Mouse (Mus musculus): ENCODE results near the gene Vmn1r85. TPM values are rescaled to one million over a fixed set of nuclear protein-coding genes. Genes with fewer than 3 reads are reported as not detected.

Gene Vmn1r85
- total and polyA plus RNA-seq, 2 experiments = not detected

- peak overlapping the region; percentile 95 for H3K9ac ChIP-seq (ENCODE audit: low read depth, low read length)
- H3K4me1 ChIP-seq (ENCODE audit: control insufficient read depth, insufficient read depth, low read length) = peaks cover 25% of the 10 kb centered on the region
- peak overlapping the region; percentile 80 for H3K27ac ChIP-seq (replicated peaks; ENCODE audit: insufficient read depth, low read depth, low read length)
- WGBS = under 1% methylated on average over 32 of the region's 33 CpGs
- H3K4me3 ChIP-seq (ENCODE audit: insufficient read depth, low read depth, low read length) = peak overlapping the region; percentile 84
- DNase-seq (ENCODE audit: extremely low read depth, low read depth, low spot score) = peak; percentile 31
- TF ChIP-seq POLR2A (IDR thresholded peaks at IDR 0.05; ENCODE audit: extremely low read depth, insufficient read depth, low read length) (no peak), CTCF (IDR thresholded peaks at IDR 0.05; ENCODE audit: low read depth, low read length) (no peak)
- no peaks in the 10 kb centered on the region for H3K27me3 ChIP-seq (ENCODE audit: control insufficient read depth, insufficient read depth, low read length)
- H3K36me3 ChIP-seq (ENCODE audit: control insufficient read depth, insufficient read depth, low read length) = peaks cover 3% of the 10 kb centered on the region; the same call in 1 of the 2 replicates
- peaks cover 8% of the 10 kb centered on the region; the same call in 1 of the 2 replicates for H3K79me2 ChIP-seq (ENCODE audit: control insufficient read depth, insufficient read depth, low read length)
Measured at GRCm38 (mm10) chr7:13037366-13037765, 57.6 kb downstream of the Vmn1r85 start.

GRCm38 (mm10) chr7:13036806-13037205, 58.2 kb downstream of the Vmn1r85 start:
- TF ChIP-seq CTCF (IDR thresholded peaks at IDR 0.05; ENCODE audit: low read depth, low read length) = no peak
- TF ChIP-seq POLR2A (IDR thresholded peaks at IDR 0.05; ENCODE audit: extremely low read depth, insufficient read depth, low read length) = no peak
- Histone ChIP-seq H3K4me1 (ENCODE audit: control insufficient read depth, insufficient read depth, low read length) (peaks cover 24% of the 10 kb centered on the region), H3K4me3 (ENCODE audit: insufficient read depth, low read depth, low read length) (peak overlapping the region; percentile 84), H3K27ac (replicated peaks; ENCODE audit: insufficient read depth, low read depth, low read length) (peak overlapping the region; percentile 80; the same call in 1 of the 2 replicates), H3K36me3 (ENCODE audit: control insufficient read depth, insufficient read depth, low read length) (peaks cover 6% of the 10 kb centered on the region; the same call in 1 of the 2 replicates), H3K27me3 (ENCODE audit: control insufficient read depth, insufficient read depth, low read length) (no peaks in the 10 kb centered on the region), H3K9ac (ENCODE audit: low read depth, low read length) (peak overlapping the region; percentile 95), H3K79me2 (ENCODE audit: control insufficient read depth, insufficient read depth, low read length) (peaks cover 8% of the 10 kb centered on the region; the same call in 1 of the 2 replicates)
- WGBS = 22% methylated on average over 4 of the region's 4 CpGs
- no peak for DNase-seq (ENCODE audit: extremely low read depth, low read depth, low spot score)

DNA sequence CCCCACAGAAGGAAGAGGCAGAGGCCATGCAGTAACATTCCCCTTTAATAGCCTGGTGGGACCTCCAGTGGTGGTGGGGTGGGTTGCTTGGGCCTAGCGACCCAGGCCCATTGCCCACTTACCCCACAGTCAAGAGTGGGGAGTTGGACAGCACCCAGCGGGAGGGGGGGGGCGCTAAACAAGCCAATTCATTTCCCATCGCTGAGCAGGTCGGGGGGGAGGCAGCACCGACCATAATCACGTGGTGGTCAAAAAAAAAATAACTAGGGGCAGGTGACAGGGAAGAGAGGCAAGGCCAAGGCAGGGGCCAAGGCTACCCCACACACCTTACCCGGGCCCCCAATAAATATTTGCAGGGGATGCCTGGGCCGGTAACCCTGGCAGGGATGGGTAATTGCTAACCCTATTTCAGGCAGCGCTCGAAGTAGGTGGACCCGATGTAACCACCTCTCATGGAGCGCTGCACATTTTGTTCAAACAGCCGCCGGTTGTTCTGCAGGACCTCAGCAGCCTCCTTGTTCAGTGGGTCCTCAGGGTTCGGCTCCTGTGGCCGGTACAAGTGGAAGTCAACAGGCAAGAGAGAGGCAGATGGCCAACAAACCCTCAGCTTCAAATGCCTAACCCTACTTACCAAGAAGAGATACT, 59.6 kb downstream of the Vmn1r85 start:
- H3K79me2 ChIP-seq (ENCODE audit: control insufficient read depth, insufficient read depth, low read length) = peaks cover 8% of the 10 kb centered on the region; the same call in 1 of the 2 replicates
- TF ChIP-seq POLR2A (IDR thresholded peaks at IDR 0.05; ENCODE audit: extremely low read depth, insufficient read depth, low read length) (no peak), CTCF (IDR thresholded peaks at IDR 0.05; ENCODE audit: low read depth, low read length) (no peak)
- H3K4me1 ChIP-seq (ENCODE audit: control insufficient read depth, insufficient read depth, low read length) = peaks cover 24% of the 10 kb centered on the region
- no peak overlapping the region for H3K4me3 ChIP-seq (ENCODE audit: insufficient read depth, low read depth, low read length)
- DNase-seq (ENCODE audit: extremely low read depth, low read depth, low spot score) = no peak
- H3K36me3 ChIP-seq (ENCODE audit: control insufficient read depth, insufficient read depth, low read length) = peaks cover 19% of the 10 kb centered on the region
- H3K9ac ChIP-seq (ENCODE audit: low read depth, low read length) = peak overlapping the region; percentile 21; the same call in 1 of the 2 replicates
- 77% methylated on average over 17 of the region's 17 CpGs for WGBS
- H3K27ac ChIP-seq (replicated peaks; ENCODE audit: insufficient read depth, low read depth, low read length) = no peak overlapping the region
- no peaks in the 10 kb centered on the region for H3K27me3 ChIP-seq (ENCODE audit: control insufficient read depth, insufficient read depth, low read length)

DNA sequence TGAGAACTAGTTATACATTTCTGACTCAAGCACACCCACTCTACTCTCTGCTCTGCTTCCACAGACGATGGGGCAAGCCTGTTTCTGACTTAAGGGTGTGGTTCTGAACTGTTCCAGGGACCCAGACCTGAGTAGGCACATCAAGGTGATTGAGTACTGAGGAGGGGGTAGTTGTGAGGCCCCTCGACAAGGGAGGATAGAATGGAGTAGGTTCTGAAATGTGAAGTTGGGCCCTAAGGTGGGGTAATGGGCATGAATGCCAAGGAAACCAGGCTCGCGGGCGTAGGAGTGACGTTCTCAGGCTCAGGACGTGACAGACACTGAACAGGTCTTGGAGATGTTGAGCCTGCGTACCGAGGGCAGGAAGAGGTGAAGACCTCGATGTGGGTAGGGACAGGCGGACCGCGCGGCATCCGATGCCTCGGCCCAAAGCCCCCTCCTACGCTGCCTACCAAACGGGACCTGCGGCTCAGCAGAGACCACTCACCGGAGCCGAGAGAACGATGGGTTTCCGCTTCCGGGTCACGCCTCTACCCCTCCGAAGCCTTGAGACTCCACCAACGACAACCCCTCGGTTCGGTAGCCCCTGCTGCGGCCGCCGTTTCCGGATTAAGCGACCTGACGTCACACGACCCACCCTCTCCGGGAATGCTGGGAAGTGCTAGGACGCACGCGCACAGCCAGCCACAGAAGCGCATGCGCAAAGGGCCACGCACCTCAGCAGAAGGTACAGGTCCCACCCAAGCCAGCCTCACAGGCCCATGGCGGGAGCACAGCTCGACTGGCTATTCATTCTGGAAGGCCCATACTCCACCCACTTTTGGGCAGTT, 60.6 kb downstream of the Vmn1r85 start, which contains the start of gene Chmp2a:
Chmp2a (minus strand) TSS at position 660 of the 830 bp plus-strand sequence.
- H3K36me3 ChIP-seq (ENCODE audit: control insufficient read depth, insufficient read depth, low read length) = peaks cover 26% of the 10 kb centered on the region
- TF ChIP-seq CTCF (IDR thresholded peaks at IDR 0.05; ENCODE audit: low read depth, low read length) = no peak
- TF ChIP-seq POLR2A (IDR thresholded peaks at IDR 0.05; ENCODE audit: extremely low read depth, insufficient read depth, low read length) = peak; percentile 64; the same call in 1 of the 2 replicates
- peak; percentile 87 for DNase-seq (ENCODE audit: extremely low read depth, low read depth, low spot score)
- peak within 1 kb of the TSS; percentile 87 for H3K9ac ChIP-seq (ENCODE audit: low read depth, low read length)
- no peaks in the 10 kb centered on the region for H3K27me3 ChIP-seq (ENCODE audit: control insufficient read depth, insufficient read depth, low read length)
- H3K4me1 ChIP-seq (ENCODE audit: control insufficient read depth, insufficient read depth, low read length) = peaks cover 24% of the 10 kb centered on the region
- H3K4me3 ChIP-seq (ENCODE audit: insufficient read depth, low read depth, low read length) = peak within 1 kb of the TSS; percentile 76
- H3K27ac ChIP-seq (replicated peaks; ENCODE audit: insufficient read depth, low read depth, low read length) = peak within 1 kb of the TSS; percentile 69
- WGBS = under 1% methylated on average over 45 of the region's 45 CpGs
- peaks cover 8% of the 10 kb centered on the region; the same call in 1 of the 2 replicates for H3K79me2 ChIP-seq (ENCODE audit: control insufficient read depth, insufficient read depth, low read length)

DNA sequence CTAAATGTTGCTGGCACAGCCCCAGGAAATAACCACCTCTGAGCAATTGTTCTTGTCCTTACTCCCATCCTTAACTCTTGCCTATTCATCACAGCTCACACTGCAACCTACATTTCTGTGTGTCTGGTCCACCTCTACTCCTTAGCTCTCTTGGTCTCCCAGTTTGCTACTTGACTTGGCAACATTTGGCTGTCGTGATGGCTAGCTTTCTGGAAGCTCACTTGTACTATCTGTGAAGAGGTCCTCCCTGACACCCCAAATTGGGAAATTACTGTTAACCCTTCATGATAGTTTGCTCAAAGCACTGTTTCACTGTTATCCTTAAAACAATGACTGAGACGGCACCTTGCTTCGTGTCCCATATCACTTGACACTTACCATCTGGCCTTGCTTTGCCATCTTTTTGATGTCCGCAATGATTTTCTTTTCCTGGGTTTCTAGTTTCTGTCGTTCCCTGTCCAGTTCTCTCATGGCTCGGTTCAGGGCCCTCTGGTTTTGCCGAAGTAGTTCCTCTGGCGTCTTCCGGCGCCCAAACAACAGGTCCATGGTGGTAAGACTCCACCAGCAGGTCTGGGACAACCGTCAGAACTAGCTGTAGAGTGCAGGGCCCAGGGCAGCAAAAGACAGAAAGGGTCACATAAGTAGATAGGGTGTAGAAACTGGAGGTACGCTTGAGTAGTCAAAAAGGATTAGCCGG, 61.4 kb downstream of the Vmn1r85 start:
- Histone ChIP-seq H3K27ac (replicated peaks; ENCODE audit: insufficient read depth, low read depth, low read length) (peak overlapping the region; percentile 69), H3K36me3 (ENCODE audit: control insufficient read depth, insufficient read depth, low read length) (peaks cover 33% of the 10 kb centered on the region), H3K9ac (ENCODE audit: low read depth, low read length) (peak overlapping the region; percentile 87), H3K79me2 (ENCODE audit: control insufficient read depth, insufficient read depth, low read length) (peaks cover 8% of the 10 kb centered on the region; the same call in 1 of the 2 replicates), H3K4me1 (ENCODE audit: control insufficient read depth, insufficient read depth, low read length) (peaks cover 19% of the 10 kb centered on the region), H3K4me3 (ENCODE audit: insufficient read depth, low read depth, low read length) (peak overlapping the region; percentile 76), H3K27me3 (ENCODE audit: control insufficient read depth, insufficient read depth, low read length) (no peaks in the 10 kb centered on the region)
- TF ChIP-seq CTCF (IDR thresholded peaks at IDR 0.05; ENCODE audit: low read depth, low read length) (no peak), POLR2A (IDR thresholded peaks at IDR 0.05; ENCODE audit: extremely low read depth, insufficient read depth, low read length) (no peak)
- DNase-seq (ENCODE audit: extremely low read depth, low read depth, low spot score) = no peak
- WGBS = 39% methylated on average over 13 of the region's 13 CpGs

Other genes with a start within 250 kb of the Vmn1r85 start
- gene Zfp128, start 214.0 kb downstream of the Vmn1r85 start, total RNA-seq (2014; rRNA removed) = 1.7 and 2.1 TPM in 2 replicates
- gene Zfp128, start 214.0 kb downstream of the Vmn1r85 start, polyA plus RNA-seq (2012; rRNA removed) = 0.46 and 0.58 TPM in 2 replicates
- gene Zscan22, start 197.4 kb downstream of the Vmn1r85 start, total RNA-seq (2014; rRNA removed) = 1.2 and 1.5 TPM in 2 replicates
- gene Zscan22, start 197.4 kb downstream of the Vmn1r85 start, polyA plus RNA-seq (2012; rRNA removed) = 5.7 and 6.6 TPM in 2 replicates
- gene Rps5, start 172.9 kb downstream of the Vmn1r85 start, total RNA-seq (2014; rRNA removed) = 773 and 998 TPM in 2 replicates
- gene Rps5, start 172.9 kb downstream of the Vmn1r85 start, polyA plus RNA-seq (2012; rRNA removed) = 789 and 798 TPM in 2 replicates
- gene Rnf225, start 167.8 kb downstream of the Vmn1r85 start, total RNA-seq (2014; rRNA removed) = 0.09 and 0.47 TPM in 2 replicates
- 0.45 and 0.65 TPM in 2 replicates for gene Rnf225, start 167.8 kb downstream of the Vmn1r85 start, polyA plus RNA-seq (2012; rRNA removed)
- gene Zfp324, start 129.3 kb downstream of the Vmn1r85 start, total RNA-seq (2014; rRNA removed) = 3.9 and 4.1 TPM in 2 replicates
- 3.4 and 5.2 TPM in 2 replicates for gene Zfp324, start 129.3 kb downstream of the Vmn1r85 start, polyA plus RNA-seq (2012; rRNA removed)
- gene Zfp446, start 117.3 kb downstream of the Vmn1r85 start, total RNA-seq (2014; rRNA removed) = 1.3 and 1.4 TPM in 2 replicates
- 1.9 and 3.6 TPM in 2 replicates for gene Zfp446, start 117.3 kb downstream of the Vmn1r85 start, polyA plus RNA-seq (2012; rRNA removed)
- gene Slc27a5, start 97.0 kb downstream of the Vmn1r85 start, total RNA-seq (2014; rRNA removed) = 1,289 and 1,401 TPM in 2 replicates
- 1,497 and 1,713 TPM in 2 replicates for gene Slc27a5, start 97.0 kb downstream of the Vmn1r85 start, polyA plus RNA-seq (2012; rRNA removed)
- gene Trim28, start 96.1 kb downstream of the Vmn1r85 start, total RNA-seq (2014; rRNA removed) = 67.7 and 69.4 TPM in 2 replicates
- gene Trim28, start 96.1 kb downstream of the Vmn1r85 start, polyA plus RNA-seq (2012; rRNA removed) = 98.0 and 114 TPM in 2 replicates
- 0.28 and 1.2 TPM in 2 replicates for gene Zbtb45, start 85.1 kb downstream of the Vmn1r85 start, total RNA-seq (2014; rRNA removed)
- 4.5 TPM in 2 replicates for gene Zbtb45, start 85.1 kb downstream of the Vmn1r85 start, polyA plus RNA-seq (2012; rRNA removed)
- gene Chmp2a, start 60.4 kb downstream of the Vmn1r85 start, total RNA-seq (2014; rRNA removed) = 109 and 149 TPM in 2 replicates
- 62.8 and 76.5 TPM in 2 replicates for gene Chmp2a, start 60.4 kb downstream of the Vmn1r85 start, polyA plus RNA-seq (2012; rRNA removed)
- 41.2 and 59.5 TPM in 2 replicates for gene Ube2m, start 56.9 kb downstream of the Vmn1r85 start, total RNA-seq (2014; rRNA removed)
- gene Ube2m, start 56.9 kb downstream of the Vmn1r85 start, polyA plus RNA-seq (2012; rRNA removed) = 71.5 and 82.7 TPM in 2 replicates
- gene Mzf1, start 40.4 kb downstream of the Vmn1r85 start, total RNA-seq (2014; rRNA removed) = 0.18 and 0.40 TPM in 2 replicates
- 0.41 and 0.54 TPM in 2 replicates for gene Mzf1, start 40.4 kb downstream of the Vmn1r85 start, polyA plus RNA-seq (2012; rRNA removed)
- not detected in 2 replicates for gene Vmn1r86, start 24.7 kb upstream of the Vmn1r85 start, total RNA-seq (2014; rRNA removed)
- gene Vmn1r86, start 24.7 kb upstream of the Vmn1r85 start, polyA plus RNA-seq (2012; rRNA removed) = not detected in 2 replicates
- gene Vmn1r87, start 45.0 kb upstream of the Vmn1r85 start, total RNA-seq (2014; rRNA removed) = not detected in 2 replicates
- not detected in 2 replicates for gene Vmn1r87, start 45.0 kb upstream of the Vmn1r85 start, polyA plus RNA-seq (2012; rRNA removed)
- gene Vmn1r88, start 64.4 kb upstream of the Vmn1r85 start, total RNA-seq (2014; rRNA removed) = not detected in 2 replicates
- gene Vmn1r88, start 64.4 kb upstream of the Vmn1r85 start, polyA plus RNA-seq (2012; rRNA removed) = not detected in 2 replicates
- not detected in 2 replicates for gene Vmn1r89, start 117.8 kb upstream of the Vmn1r85 start, total RNA-seq (2014; rRNA removed)
- not detected in 2 replicates for gene Vmn1r89, start 117.8 kb upstream of the Vmn1r85 start, polyA plus RNA-seq (2012; rRNA removed)
- gene Lig1, start 182.1 kb upstream of the Vmn1r85 start, total RNA-seq (2014; rRNA removed) = 1.3 and 3.2 TPM in 2 replicates
- 1.4 and 1.6 TPM in 2 replicates for gene Lig1, start 182.1 kb upstream of the Vmn1r85 start, polyA plus RNA-seq (2012; rRNA removed)
- 3.1 TPM in 2 replicates for gene Zswim9, start 183.5 kb upstream of the Vmn1r85 start, total RNA-seq (2014; rRNA removed)
- 1.0 and 1.5 TPM in 2 replicates for gene Zswim9, start 183.5 kb upstream of the Vmn1r85 start, polyA plus RNA-seq (2012; rRNA removed)
- 0.09 TPM in 1 of 2 replicates, not detected in the other for gene Pla2g4c, start 229.5 kb upstream of the Vmn1r85 start, total RNA-seq (2014; rRNA removed)
- gene Pla2g4c, start 229.5 kb upstream of the Vmn1r85 start, polyA plus RNA-seq (2012; rRNA removed) = 0.05 TPM in 1 of 2 replicates, not detected in the other

Data from liver, adult 2 months (tissue).